Mouse (Mus musculus): Measurements from ENCODE around the gene Krtap19-3. TPM values are rescaled to one million over a fixed set of nuclear protein-coding genes. Genes with fewer than 3 reads are reported as not detected.

Gene Krtap19-3
- total RNA-seq (2023), result not detected

DNA sequence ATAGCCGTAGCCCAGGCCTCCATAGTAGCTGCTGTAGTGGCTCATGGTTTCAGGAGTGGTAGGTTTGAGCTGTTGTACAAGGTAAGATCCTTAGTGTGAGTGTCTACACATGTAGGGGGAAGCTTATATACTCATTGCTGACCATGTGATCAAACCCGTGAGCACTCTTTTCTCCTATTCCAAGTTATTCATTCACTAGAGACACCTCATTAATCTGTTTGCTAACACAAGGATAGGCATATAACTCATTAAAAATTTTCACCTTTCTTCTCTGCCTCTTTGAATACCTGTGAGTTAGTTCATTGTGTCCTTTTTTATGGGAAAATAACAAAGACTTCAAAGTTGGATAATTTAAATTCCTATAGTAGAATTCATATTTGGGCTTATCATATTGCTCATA is at the start of gene Krtap19-3:
TSS of gene Krtap19-3 (minus strand) at position 101 of the 400 bp plus-strand sequence.

DNA sequence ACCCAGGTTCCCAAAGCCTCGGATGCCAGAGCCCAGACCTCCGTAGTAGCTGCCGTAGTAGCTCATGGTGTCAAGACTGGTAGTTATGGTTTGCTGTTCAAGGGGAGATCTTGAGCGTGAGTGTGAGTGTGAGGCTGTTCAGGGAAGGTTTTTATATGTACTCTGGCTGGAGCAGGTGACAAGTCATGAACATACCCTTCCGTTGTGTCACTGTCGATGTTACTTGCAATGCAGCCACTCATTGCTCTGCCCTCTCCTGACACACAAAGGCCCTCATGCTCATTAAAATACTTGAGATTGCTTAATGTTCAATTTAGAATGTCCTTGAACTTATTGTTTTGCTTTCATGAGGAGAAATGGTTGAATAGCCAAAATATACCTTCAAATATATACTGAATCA is 18.5 kb upstream of the Krtap19-3 start, which contains the start of gene Krtap19-5:
TSS of gene Krtap19-5 (minus strand) at position 101 of the 400 bp plus-strand sequence.

GRCm38 (mm10) chr16:88884989-88885388 is 7.2 kb upstream of the Krtap19-3 start, which contains the start of gene Krtap19-4:
Gene Krtap19-4 (minus strand): TSS chr16:88885089.

DNA sequence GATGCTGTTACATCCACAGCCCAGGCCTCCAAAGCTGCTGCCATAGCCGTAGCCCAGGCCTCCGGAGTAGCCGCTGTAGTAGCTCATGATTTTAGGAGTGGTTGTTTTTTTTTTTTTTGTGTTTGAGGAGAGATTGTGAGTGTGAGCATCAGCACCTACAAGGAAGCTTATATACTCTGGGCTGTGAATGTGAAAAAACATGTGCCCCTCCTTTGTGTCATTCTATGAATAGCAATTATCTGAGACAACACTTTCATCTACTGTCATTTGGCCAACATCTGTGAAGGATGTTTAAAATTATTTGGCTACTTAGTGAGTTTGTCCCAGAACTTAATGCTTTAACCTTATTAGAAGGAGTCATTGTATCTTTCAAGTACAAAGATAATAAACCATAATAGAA is 3.7 kb downstream of the Krtap19-3 start, which contains the start of gene Krtap19-2:
TSS of gene Krtap19-2 (minus strand) at position 101 of the 400 bp plus-strand sequence.

GRCm38 (mm10) chr16:88869311-88869710 is 8.5 kb downstream of the Krtap19-3 start, which contains the start of gene Krtap19-1:
Gene Krtap19-1 (minus strand): TSS chr16:88869411.

Other genes with a start within 250 kb of the Krtap19-3 start
- not detected for gene Krtap26-1, start 230.2 kb downstream of the Krtap19-3 start, total RNA-seq (2023)
- gene Krtap27-1, start 206.4 kb downstream of the Krtap19-3 start, total RNA-seq (2023), result not detected
- gene 2310061N02Rik, start 170.1 kb downstream of the Krtap19-3 start, total RNA-seq (2023), result not detected
- not detected for gene Krtap13-1, start 149.2 kb downstream of the Krtap19-3 start, total RNA-seq (2023)
- gene Krtap13, start 126.4 kb downstream of the Krtap19-3 start, total RNA-seq (2023), result not detected
- not detected for gene 2310034C09Rik, start 119.2 kb downstream of the Krtap19-3 start, total RNA-seq (2023)
- gene 2310057N15Rik, start 103.8 kb downstream of the Krtap19-3 start, total RNA-seq (2023), result not detected
- not detected for gene Gm5965, start 100.1 kb downstream of the Krtap19-3 start, total RNA-seq (2023)
- gene Gm20741, start 65.8 kb downstream of the Krtap19-3 start, total RNA-seq (2023), result not detected
- not detected for gene Krtap15, start 57.8 kb downstream of the Krtap19-3 start, total RNA-seq (2023)
- not detected for gene Krtap14, start 51.9 kb downstream of the Krtap19-3 start, total RNA-seq (2023)
- gene Krtap19-1, start 8.6 kb downstream of the Krtap19-3 start, total RNA-seq (2023), result not detected
- not detected for gene Krtap19-2, start 3.8 kb downstream of the Krtap19-3 start, total RNA-seq (2023)
- not detected for gene Krtap19-4, start 7.1 kb upstream of the Krtap19-3 start, total RNA-seq (2023)
- not detected for gene Krtap19-5, start 18.4 kb upstream of the Krtap19-3 start, total RNA-seq (2023)
- gene Krtap19-9b, start 54.2 kb upstream of the Krtap19-3 start, total RNA-seq (2023), result not detected
- gene Krtap16-3, start 84.8 kb upstream of the Krtap19-3 start, total RNA-seq (2023), result not detected
- not detected for gene Krtap22-2, start 132.7 kb upstream of the Krtap19-3 start, total RNA-seq (2023)
- not detected for gene Gm10229, start 137.2 kb upstream of the Krtap19-3 start, total RNA-seq (2023)
- gene Krtap6-1, start 153.7 kb upstream of the Krtap19-3 start, total RNA-seq (2023), result not detected
- gene Gm10228, start 163.4 kb upstream of the Krtap19-3 start, total RNA-seq (2023), result not detected
- gene Krtap6-5, start 169.8 kb upstream of the Krtap19-3 start, total RNA-seq (2023), result not detected
- gene 1110025L11Rik, start 186.0 kb upstream of the Krtap19-3 start, total RNA-seq (2023), result not detected
- gene Krtap6-3, start 206.0 kb upstream of the Krtap19-3 start, total RNA-seq (2023), result not detected